Mouse (Mus musculus): ENCODE data around the gene Zg16. TPM values are rescaled to one million over a fixed set of nuclear protein-coding genes. Genes with fewer than 3 reads are reported as not detected.
A peak's percentile ranks its signal among the peaks of the same experiment; 100 is the strongest.

Gene Zg16
- total RNA-seq, 4 experiments from 2014 or later = not detected

- DNase-seq (ENCODE audit: low spot score in 2 of 2) = no peak
Observed at GRCm38 (mm10) chr7:127076188-127076587, 10.9 kb downstream of the Zg16 start.

DNA sequence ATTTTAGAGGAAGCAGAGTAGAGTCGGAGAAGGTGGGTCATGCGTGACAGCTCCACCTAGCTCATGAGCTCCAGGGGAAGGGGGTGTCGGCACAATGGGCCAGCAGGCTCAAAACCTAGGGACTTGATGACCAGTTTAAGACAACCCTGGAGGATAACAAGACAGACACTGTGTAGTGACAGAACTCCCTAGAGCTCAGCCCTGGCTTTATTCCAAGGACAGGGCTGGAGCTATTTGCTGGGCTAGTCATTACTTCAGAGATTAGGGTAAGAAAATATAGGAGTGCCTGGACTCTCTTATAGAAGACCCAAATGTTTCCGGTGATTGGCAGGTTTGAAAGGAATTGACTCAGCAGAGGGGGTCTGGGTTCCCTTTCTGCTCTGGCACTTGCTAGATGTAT, 13.9 kb downstream of the Zg16 start:
- DNase-seq (ENCODE audit: low spot score in 2 of 2) = no peak

DNA sequence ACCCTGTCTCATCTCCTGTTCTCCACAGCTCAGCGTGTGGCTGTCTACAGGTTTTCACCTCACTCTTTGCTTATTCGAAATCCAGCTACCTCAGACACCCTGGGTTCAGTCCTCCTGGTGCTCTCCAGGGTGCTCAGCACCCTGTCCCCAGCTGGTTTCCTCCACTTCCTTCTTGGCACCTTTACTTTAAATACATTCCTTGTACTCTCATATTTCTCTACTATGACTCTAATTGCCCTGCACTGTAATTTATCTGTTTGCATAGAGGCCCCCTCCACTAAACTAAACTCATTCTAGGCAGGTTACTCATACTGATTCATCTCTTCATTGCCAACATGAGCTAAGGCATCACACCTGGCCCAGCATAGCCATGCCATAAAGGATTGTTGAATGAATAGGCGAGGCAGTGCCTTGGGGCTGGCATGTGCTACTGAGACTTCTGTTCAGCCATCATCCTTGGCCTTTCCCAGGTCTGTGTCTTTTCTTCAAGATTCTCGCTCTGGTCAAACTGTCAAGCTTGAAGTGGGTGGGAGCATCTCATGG, 16.2 kb downstream of the Zg16 start:
- DNase-seq (ENCODE audit: low spot score in 2 of 2) = no peak

- DNase-seq (ENCODE audit: low spot score in 2 of 2) = no peak
Observed at GRCm38 (mm10) chr7:127066317-127066716, 20.8 kb downstream of the Zg16 start.

GRCm38 (mm10) chr7:127065538-127065937, 21.6 kb downstream of the Zg16 start:
- no peak for DNase-seq (ENCODE audit: low spot score in 2 of 2)

DNA sequence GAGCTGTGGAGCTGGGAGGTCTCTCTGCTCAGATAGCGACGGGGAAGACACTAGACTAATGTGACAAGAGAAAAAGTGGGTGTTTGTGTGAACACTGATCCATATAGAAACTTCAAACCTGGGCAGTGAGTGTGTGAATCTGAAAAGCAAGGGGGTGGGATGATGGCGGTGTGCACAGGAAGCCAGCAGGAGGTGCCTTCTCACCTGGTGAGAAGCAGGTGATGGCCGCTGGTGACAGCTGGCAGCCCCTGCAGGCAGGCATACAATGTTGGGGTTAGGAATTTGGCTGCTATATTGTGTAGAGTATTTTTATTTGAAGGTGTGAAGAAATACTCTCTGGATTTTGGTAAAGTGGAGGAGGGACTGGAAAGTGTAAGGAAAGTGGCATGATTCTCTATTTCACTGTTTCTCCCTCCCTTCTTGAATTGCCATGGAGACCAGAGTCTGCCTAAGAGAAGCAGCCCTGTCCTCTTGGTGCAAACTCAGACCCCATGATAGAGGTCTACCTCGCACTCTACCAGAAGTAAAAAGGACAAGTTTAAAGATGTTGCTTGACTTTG, 32.0 kb downstream of the Zg16 start:
- no peak for DNase-seq (ENCODE audit: low spot score in 2 of 2)

GRCm38 (mm10) chr7:127041851-127042672, 45.1 kb downstream of the Zg16 start, which contains the start of gene Kif22:
Gene Kif22, minus strand, starts transcription at chr7:127042471.
- DNase-seq (ENCODE audit: low spot score in 2 of 2) = peak; percentile 76 to 85

GRCm38 (mm10) chr7:127031244-127031643, 55.9 kb downstream of the Zg16 start:
- DNase-seq (ENCODE audit: low spot score in 2 of 2) = no peak

DNA sequence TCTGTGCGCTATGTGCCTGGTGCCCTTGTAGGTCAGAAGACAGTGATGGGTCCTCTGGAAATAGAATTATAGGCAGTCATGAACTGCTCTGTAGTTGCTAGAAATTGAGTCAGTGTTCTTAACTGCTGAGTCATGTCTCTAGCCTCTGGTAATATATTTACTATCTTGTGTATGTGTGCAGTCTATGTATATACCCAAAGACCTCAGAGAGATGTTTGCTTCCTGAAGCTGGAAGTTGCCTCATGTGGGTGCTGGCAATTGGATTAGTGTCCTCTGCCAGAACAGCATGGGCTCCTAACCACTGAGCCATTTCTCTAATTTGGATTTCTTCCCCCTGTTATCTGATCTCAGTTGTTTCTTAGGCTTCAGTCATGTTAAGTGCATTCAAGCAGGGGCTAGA, 57.0 kb downstream of the Zg16 start:
- DNase-seq (ENCODE audit: low spot score in 2 of 2) = no peak

DNA sequence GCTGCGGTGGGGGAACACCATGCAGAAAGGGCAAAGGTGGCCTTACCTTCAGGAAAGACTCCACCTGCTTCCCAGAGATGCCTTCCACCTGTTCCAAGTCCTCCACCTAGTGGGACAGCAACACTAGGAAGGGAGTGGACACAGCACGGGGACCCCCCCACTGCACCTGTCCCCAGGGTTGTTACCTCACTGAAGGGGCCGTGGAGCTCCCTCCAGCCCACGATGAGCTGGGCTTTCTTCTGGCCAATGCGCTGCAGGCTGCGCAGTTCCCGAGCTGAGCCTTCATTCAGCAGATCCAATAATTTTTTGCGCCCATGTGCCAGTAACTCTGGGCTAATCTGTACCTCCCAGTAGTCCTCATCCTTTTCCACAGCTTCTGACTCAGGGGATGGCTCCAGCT, 59.2 kb downstream of the Zg16 start:
- DNase-seq (ENCODE audit: low spot score in 2 of 2) = no peak

DNA sequence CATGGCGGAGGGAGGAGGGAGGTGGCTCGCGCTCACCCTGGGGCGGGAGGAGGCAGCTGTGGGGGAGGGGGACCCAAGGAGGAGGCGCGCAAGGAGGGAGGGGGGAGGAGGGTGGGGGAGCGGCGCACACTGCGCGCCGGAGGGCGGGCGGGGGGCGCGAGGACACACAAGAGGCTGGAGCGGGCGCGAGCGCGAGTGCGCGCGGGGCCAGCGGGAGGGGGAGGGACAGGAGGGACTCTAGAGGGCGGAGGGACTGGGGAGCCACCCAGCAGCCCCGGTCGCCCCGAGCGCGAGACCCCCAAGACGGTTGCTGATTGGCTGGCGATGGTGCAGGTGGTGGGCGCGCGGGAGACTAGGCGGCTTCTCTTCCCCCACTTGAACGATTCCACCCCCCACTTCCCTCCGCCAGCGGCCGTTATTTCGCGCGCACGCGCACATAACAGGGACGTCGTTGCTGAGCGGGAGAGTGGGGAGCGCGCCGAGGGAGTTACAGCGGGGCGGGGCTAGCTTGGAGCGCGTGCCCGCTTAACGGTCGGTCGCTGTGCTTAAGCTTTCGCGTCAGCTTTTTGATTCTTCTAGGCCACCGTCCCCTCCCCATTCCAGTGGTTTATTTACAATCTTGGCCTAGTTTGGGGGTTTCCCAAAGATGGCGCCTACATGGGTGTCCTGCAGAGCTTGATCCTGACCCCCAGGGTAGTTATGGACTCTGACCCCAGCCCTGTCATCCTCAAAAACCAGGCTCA, 60.0 kb downstream of the Zg16 start, which contains the start of gene Maz:
TSS of gene Maz (minus strand) at position 54 of the 743 bp plus-strand sequence.
- peak; percentile 99 for DNase-seq (ENCODE audit: low spot score in 2 of 2)

GRCm38 (mm10) chr7:127026616-127026983, 60.5 kb downstream of the Zg16 start:
- no peak for DNase-seq (ENCODE audit: low spot score in 2 of 2)

- DNase-seq (ENCODE audit: low spot score in 2 of 2) = peak; percentile 50 to 62
Observed at GRCm38 (mm10) chr7:127026161-127026600, 60.9 kb downstream of the Zg16 start.

- no peak for DNase-seq (ENCODE audit: low spot score in 2 of 2)
Observed at GRCm38 (mm10) chr7:127025556-127026160, 61.5 kb downstream of the Zg16 start.

- peak; percentile 49 to 70 for DNase-seq (ENCODE audit: low spot score in 2 of 2)
Observed at GRCm38 (mm10) chr7:127024755-127025555, 62.2 kb downstream of the Zg16 start.

- DNase-seq (ENCODE audit: low spot score in 2 of 2) = no peak
Observed at GRCm38 (mm10) chr7:127023896-127024690, 63.0 kb downstream of the Zg16 start.

GRCm38 (mm10) chr7:127023272-127023691, 63.8 kb downstream of the Zg16 start:
- DNase-seq (ENCODE audit: low spot score in 2 of 2) = no peak

GRCm38 (mm10) chr7:127022528-127023271, 64.4 kb downstream of the Zg16 start:
- DNase-seq (ENCODE audit: low spot score in 2 of 2) = no peak
